In the genomic region with DNA sequence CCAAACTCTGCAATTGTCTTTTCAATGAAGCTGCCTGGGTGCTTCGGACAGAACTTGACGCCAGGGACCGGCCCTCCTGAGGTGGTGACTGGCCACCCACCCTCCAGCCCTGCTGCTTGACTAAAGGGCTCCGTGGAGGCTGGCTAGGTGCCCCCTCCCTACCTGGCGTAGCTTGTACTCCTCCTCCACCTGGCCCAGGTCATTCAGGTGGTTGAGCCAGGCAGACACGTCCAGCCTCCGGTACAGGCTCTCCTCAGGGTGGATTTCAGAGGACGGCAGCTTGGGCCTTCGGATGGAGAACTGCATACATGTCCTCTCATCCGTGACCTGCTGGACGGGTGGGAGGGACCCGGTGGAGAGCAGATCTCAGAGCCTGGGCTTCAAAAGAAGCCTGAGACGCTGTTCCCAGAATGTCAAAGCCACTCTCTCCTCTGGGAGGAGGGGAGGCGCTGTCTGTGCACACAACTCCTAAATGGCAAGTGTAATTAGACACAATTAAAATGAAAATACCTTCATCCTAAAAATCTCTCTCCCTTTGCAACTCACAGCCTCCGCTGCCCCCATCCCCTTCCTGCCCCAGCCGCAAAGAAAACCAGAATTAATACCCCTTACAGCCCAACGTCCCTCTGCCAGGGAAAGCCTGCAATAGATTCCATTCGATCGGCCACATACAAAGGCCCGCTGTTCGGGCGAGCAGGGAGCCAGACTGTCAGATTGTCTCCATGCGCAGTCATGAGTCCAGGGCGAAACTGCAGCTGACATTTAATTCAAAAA, we compare ENCODE assay signal across 10 mouse cellular contexts.
DNase-seq lines count a peak whose midpoint lies in the region; ATAC-seq and TF ChIP-seq lines count a peak whose summit lies in the region.
"Had no signal": no experiment of that assay in that cellular context is flagged by ENCODE, and none has a peak within 500 bp of the region (broad histone marks: within the 10 kb centered on the region; RNA-seq: fewer than 3 reads in every experiment).

No protein-coding gene starts in this region.

- H3K4me2 ChIP-seq in hindbrain, embryonic 14.5 days (replicated peaks) = peak overlapping the region; percentile 43
- peak overlapping the region; percentile 42 for H3K4me2 ChIP-seq in limb, embryonic 12.5 days
- H3K4me2 ChIP-seq: liver, embryonic 11.5 days had no signal

- peaks cover 67% of the 10 kb centered on the region for H3K4me1 ChIP-seq in E14TG2a.4 (replicated peaks; ENCODE audit: low read depth, low read length)
- H3K4me1 ChIP-seq in hindbrain, embryonic 14.5 days (replicated peaks; ENCODE audit: control insufficient read depth, insufficient read depth, low read length) = peaks cover 47% of the 10 kb centered on the region
- H3K4me1 ChIP-seq in limb, embryonic 12.5 days (replicated peaks) = peaks cover 61% of the 10 kb centered on the region
- H3K4me1 ChIP-seq in lung, adult 2 months (ENCODE audit: control insufficient read depth, insufficient read depth, low read length) = no peaks in the 10 kb centered on the region

- H3K9ac ChIP-seq in hindbrain, embryonic 14.5 days = peak overlapping the region; percentile 38
- H3K9ac ChIP-seq in limb, embryonic 12.5 days (replicated peaks) = peak overlapping the region; percentile 27; the same call in 1 of the 2 replicates

- H3K4me3 ChIP-seq in E14TG2a.4 (replicated peaks; ENCODE audit: low read length) = peak overlapping the region; percentile 65
- H3K4me3 ChIP-seq in hindbrain, embryonic 14.5 days (replicated peaks; ENCODE audit: low read length) = no peak overlapping the region
- H3K4me3 ChIP-seq in limb, embryonic 12.5 days (replicated peaks) = peak overlapping the region; percentile 4; the same call in 1 of the 2 replicates
- H3K4me3 ChIP-seq in lung, adult 2 months (replicated peaks; ENCODE audit: extremely low read depth, low read depth, low read length) = no peak overlapping the region

- TF ChIP-seq CTCF in E14TG2a.4 (conservative IDR thresholded peaks at IDR 0.05; ENCODE audit: low read length) = no peak
- no peak for TF ChIP-seq CTCF in lung, adult 2 months (IDR thresholded peaks at IDR 0.05; ENCODE audit: insufficient read depth, low read length)

- no peaks in the 10 kb centered on the region for H3K9me3 ChIP-seq in E14TG2a.4 (ENCODE audit: low read length)
- no peaks in the 10 kb centered on the region for H3K9me3 ChIP-seq in hindbrain, embryonic 14.5 days (ENCODE audit: control insufficient read depth, low read length)
- H3K9me3 ChIP-seq in limb, embryonic 12.5 days = no peaks in the 10 kb centered on the region

- 10% methylated on average over 24 of the region's 24 CpGs for WGBS in hindbrain, embryonic 14.5 days
- 23% methylated on average over 24 of the region's 24 CpGs for WGBS in limb, embryonic 12.5 days
- 85% methylated on average over 24 of the region's 24 CpGs for WGBS in lung, adult 2 months

- peak overlapping the region; percentile 78 for H3K27ac ChIP-seq in hindbrain, embryonic 14.5 days
- peak overlapping the region; percentile 67 for H3K27ac ChIP-seq in limb, embryonic 12.5 days

- TF ChIP-seq POLR2A in lung, adult 2 months (IDR thresholded peaks at IDR 0.05; ENCODE audit: borderline replicate concordance, extremely low read depth, low read depth, low read length) = no peak

- H3K27me3 ChIP-seq in E14TG2a.4 (ENCODE audit: insufficient read depth, low read length) = peaks cover 93% of the 10 kb centered on the region
- no peaks in the 10 kb centered on the region for H3K27me3 ChIP-seq in hindbrain, embryonic 14.5 days (ENCODE audit: control insufficient read depth, insufficient read depth, low read length)
- H3K27me3 ChIP-seq in limb, embryonic 12.5 days = peaks cover 22% of the 10 kb centered on the region

- peak; percentile 69 for DNase-seq in embryo, embryonic 11 days
- peak; percentile 63 for DNase-seq in hindbrain, embryonic 14.5 days (ENCODE audit: low spot score)
- no peak for DNase-seq in lung, adult 2 months
- no peak for DNase-seq in gastrocnemius, adult 8-10 months (ENCODE audit: low spot score in 2 of 2)
- no peak for DNase-seq in gastrocnemius, postnatal 25 days
- DNase-seq in lung, adult 18-20 months = no peak
- DNase-seq: cerebellum, adult 11 months had no signal

- H3K36me3 ChIP-seq in E14TG2a.4 (ENCODE audit: insufficient read depth, low read length) = peaks cover 28% of the 10 kb centered on the region
- peaks cover 40% of the 10 kb centered on the region for H3K36me3 ChIP-seq in hindbrain, embryonic 14.5 days (replicated peaks; ENCODE audit: control insufficient read depth, insufficient read depth)
- H3K36me3 ChIP-seq in limb, embryonic 12.5 days = peaks cover 49% of the 10 kb centered on the region

- ATAC-seq in hindbrain, embryonic 14.5 days (ENCODE audit: low FRiP score) = peak; percentile 41; the same call in 1 of the 2 replicates
- ATAC-seq in limb, embryonic 12.5 days (ENCODE audit: insufficient number of reproducible peaks, insufficient read depth, low FRiP score, low TSS enrichment, low read depth) = no peak; the same call in 1 of the 2 replicates

Comparison
In these comparisons a context has a peak if more than half of its experiments do, and no peak if none do; other contexts are left out.
1. H3K4me3 ChIP-seq: peak in E14TG2a.4 (single experiment) and limb, embryonic 12.5 days (single experiment); none in hindbrain, embryonic 14.5 days (single experiment) and lung, adult 2 months (single experiment).
2. DNase-seq: peak in embryo, embryonic 11 days (single experiment) and hindbrain, embryonic 14.5 days (single experiment); none in lung, adult 2 months (single experiment), gastrocnemius, adult 8-10 months (0 of 2), gastrocnemius, postnatal 25 days (single experiment) and lung, adult 18-20 months (0 of 2).